Comparison of ENCODE assay signal across 23 mouse cellular contexts in genomic region chr16:51917540-51917939, GRCm38 (mm10).
"Had no signal": no experiment of that assay in that cellular context is flagged by ENCODE, and none has a peak within 500 bp of the region (broad histone marks: within the 10 kb centered on the region; RNA-seq: fewer than 3 reads in every experiment).

No protein-coding gene starts in this region.

- ATAC-seq: liver, embryonic 12.5 days had no signal

- H3K4me2 ChIP-seq: limb, embryonic 13.5 days; liver, embryonic 12.5 days; liver, embryonic 15.5 days; lung, embryonic 15.5 days; neural tube, embryonic 12.5 days; neural tube, embryonic 15.5 days had no signal

- H3K36me3 ChIP-seq: limb, embryonic 10.5 days; limb, embryonic 13.5 days; liver, embryonic 12.5 days; liver, embryonic 15.5 days; lung, embryonic 15.5 days; midbrain, embryonic 10.5 days; neural tube, embryonic 12.5 days; neural tube, embryonic 15.5 days had no signal

- H3K27ac ChIP-seq: kidney, postnatal 0 days; layer of hippocampus, adult 2 months; limb, embryonic 10.5 days; limb, embryonic 13.5 days; liver, embryonic 12.5 days; liver, embryonic 15.5 days; lung, embryonic 15.5 days; midbrain, embryonic 10.5 days; neural tube, embryonic 12.5 days; neural tube, embryonic 15.5 days; stomach, postnatal 0 days had no signal

- H3K9ac ChIP-seq: limb, embryonic 13.5 days; liver, embryonic 12.5 days; liver, embryonic 15.5 days; lung, embryonic 15.5 days; neural tube, embryonic 12.5 days; neural tube, embryonic 15.5 days had no signal

- H3K27me3 ChIP-seq: limb, embryonic 13.5 days; liver, embryonic 12.5 days; liver, embryonic 15.5 days; lung, embryonic 15.5 days; megakaryocyte, embryonic 14.5 days; neural tube, embryonic 12.5 days; neural tube, embryonic 15.5 days had no signal

- H3K9me3 ChIP-seq: limb, embryonic 10.5 days; limb, embryonic 13.5 days; liver, embryonic 12.5 days; liver, embryonic 15.5 days; lung, embryonic 15.5 days; megakaryocyte, embryonic 14.5 days; midbrain, embryonic 10.5 days; neural tube, embryonic 12.5 days; neural tube, embryonic 15.5 days had no signal

- DNase-seq: kidney, adult 2 months; kidney, postnatal 25 days; layer of hippocampus, adult 9-11 months; liver; lung, adult 18-20 months; lung, postnatal 10 days; lung, postnatal 36 days; right cerebral cortex, postnatal 14 days; right cerebral cortex, postnatal 4 days; thymus, adult 2 months; thymus, postnatal 14 days had no signal

- H3K4me1 ChIP-seq: liver, embryonic 12.5 days; liver, embryonic 15.5 days; lung, embryonic 15.5 days; megakaryocyte, embryonic 14.5 days had no signal

- H3K4me3 ChIP-seq: layer of hippocampus, adult 2 months; limb, embryonic 10.5 days; limb, embryonic 13.5 days; liver, embryonic 12.5 days; liver, embryonic 15.5 days; lung, embryonic 15.5 days; megakaryocyte, embryonic 14.5 days; midbrain, embryonic 10.5 days; neural tube, embryonic 12.5 days; neural tube, embryonic 15.5 days had no signal
